ENCODE assay signal across 33 mouse cellular contexts in genomic region chr17:25401491-25401890, GRCm38 (mm10). TPM values are rescaled to one million over a fixed set of nuclear protein-coding genes. Genes with fewer than 3 reads are reported as not detected.
A peak's percentile ranks its signal among the peaks of the same experiment; 100 is the strongest.
DNase-seq lines count a peak whose midpoint lies in the region; ATAC-seq and TF ChIP-seq lines count a peak whose summit lies in the region.
"Had no signal": no experiment of that assay in that cellular context is flagged by ENCODE, and none has a peak within 500 bp of the region (broad histone marks: within the 10 kb centered on the region; RNA-seq: fewer than 3 reads in every experiment).

No protein-coding gene starts in this region.

- no peak for ATAC-seq in midbrain, embryonic 13.5 days
- no peak for ATAC-seq in midbrain, embryonic 16.5 days
- no peak for ATAC-seq in forebrain, embryonic 16.5 days
- ATAC-seq: activated CD4-positive, CD25-positive, alpha-beta regulatory T cell, adult 4 months; forebrain, embryonic 15.5 days; hindbrain, embryonic 16.5 days had no signal

- peak; percentile 42 to 44 for DNase-seq in cerebellum, postnatal 10 days
- DNase-seq in cerebellum, adult 9-11 months = no peak
- DNase-seq in layer of hippocampus, adult 2 months (ENCODE audit: low spot score in 2 of 2) = no peak
- DNase-seq in layer of hippocampus, postnatal 10 days (ENCODE audit: low spot score in 2 of 2) = no peak
- peak; percentile 87 for DNase-seq in retina, postnatal 1 day
- DNase-seq: adrenal gland, adult 8-10 months; adrenal gland, postnatal 25 days; cerebellum, adult 18-20 months; cerebellum, adult 9-10 months; cerebellum, postnatal 36 days; embryo, embryonic 11 days; gastrocnemius, postnatal 14 days; heart, adult 11 months had no signal

- no peak for TF ChIP-seq CTCF in layer of hippocampus, adult 2 months (conservative IDR thresholded peaks at IDR 0.05)

- 0 out of 2 replicates have a peak overlapping the region, but pooled peaks have one; percentile 23 for H3K9ac ChIP-seq in midbrain, embryonic 13.5 days (replicated peaks)
- H3K9ac ChIP-seq in midbrain, embryonic 16.5 days (ENCODE audit: low read depth, low read length) = no peak overlapping the region
- no peak overlapping the region for H3K9ac ChIP-seq in forebrain, embryonic 16.5 days (replicated peaks; ENCODE audit: low read depth, low read length)
- H3K9ac ChIP-seq: embryonic facial prominence, embryonic 13.5 days; forebrain, embryonic 12.5 days; forebrain, embryonic 15.5 days; hindbrain, embryonic 12.5 days had no signal

- peak overlapping the region; percentile 36; the same call in 1 of the 2 replicates for H3K27ac ChIP-seq in layer of hippocampus, adult 2 months
- no peak overlapping the region for H3K27ac ChIP-seq in midbrain, embryonic 13.5 days
- no peak overlapping the region for H3K27ac ChIP-seq in midbrain, embryonic 16.5 days (ENCODE audit: low read length)
- no peak overlapping the region for H3K27ac ChIP-seq in forebrain, embryonic 16.5 days (ENCODE audit: low read length)
- H3K27ac ChIP-seq: embryonic facial prominence, embryonic 10.5 days; embryonic facial prominence, embryonic 13.5 days; forebrain, embryonic 12.5 days; forebrain, embryonic 15.5 days; hindbrain, embryonic 12.5 days had no signal

- H3K4me3 ChIP-seq in layer of hippocampus, adult 2 months = no peak overlapping the region
- H3K4me3 ChIP-seq in midbrain, embryonic 13.5 days (replicated peaks) = no peak overlapping the region
- no peak overlapping the region for H3K4me3 ChIP-seq in midbrain, embryonic 16.5 days (ENCODE audit: low read depth, low read length)
- no peak overlapping the region for H3K4me3 ChIP-seq in forebrain, embryonic 16.5 days (replicated peaks; ENCODE audit: low read length)
- H3K4me3 ChIP-seq: embryonic facial prominence, embryonic 10.5 days; embryonic facial prominence, embryonic 13.5 days; erythroblast, embryonic 14.5 days; forebrain, embryonic 12.5 days; forebrain, embryonic 15.5 days; hindbrain, embryonic 12.5 days had no signal

- H3K27me3 ChIP-seq in midbrain, embryonic 13.5 days = peaks cover 53% of the 10 kb centered on the region
- no peaks in the 10 kb centered on the region for H3K27me3 ChIP-seq in midbrain, embryonic 16.5 days (ENCODE audit: control insufficient read depth, insufficient read depth, low read depth, low read length)
- peaks cover 27% of the 10 kb centered on the region for H3K27me3 ChIP-seq in forebrain, embryonic 16.5 days (replicated peaks; ENCODE audit: control insufficient read depth, insufficient read depth, low read length)
- H3K27me3 ChIP-seq: embryonic facial prominence, embryonic 13.5 days had no signal

- H3K4me1 ChIP-seq in midbrain, embryonic 13.5 days (replicated peaks) = peaks cover 72% of the 10 kb centered on the region
- peaks cover 34% of the 10 kb centered on the region for H3K4me1 ChIP-seq in midbrain, embryonic 16.5 days (ENCODE audit: control insufficient read depth, insufficient read depth, low read length)
- H3K4me1 ChIP-seq in forebrain, embryonic 16.5 days (replicated peaks; ENCODE audit: control insufficient read depth, insufficient read depth, low read length) = peaks cover 39% of the 10 kb centered on the region

- peaks cover 4% of the 10 kb centered on the region; the same call in 1 of the 2 replicates for H3K36me3 ChIP-seq in midbrain, embryonic 13.5 days
- H3K36me3 ChIP-seq in midbrain, embryonic 16.5 days (ENCODE audit: control insufficient read depth, insufficient read depth, low read length) = peaks cover 2% of the 10 kb centered on the region; the same call in 1 of the 2 replicates
- H3K36me3 ChIP-seq in forebrain, embryonic 16.5 days (ENCODE audit: control insufficient read depth, insufficient read depth) = no peaks in the 10 kb centered on the region
- H3K36me3 ChIP-seq: embryonic facial prominence, embryonic 10.5 days; forebrain, embryonic 12.5 days; forebrain, embryonic 15.5 days had no signal

- 3% methylated on average over 4 of the region's 4 CpGs for WGBS in midbrain, embryonic 13.5 days
- 16% methylated on average over 4 of the region's 4 CpGs for WGBS in midbrain, embryonic 16.5 days
- 23% methylated on average over 4 of the region's 4 CpGs for WGBS in forebrain, embryonic 16.5 days

- no peaks in the 10 kb centered on the region for H3K9me3 ChIP-seq in midbrain, embryonic 13.5 days
- no peaks in the 10 kb centered on the region for H3K9me3 ChIP-seq in midbrain, embryonic 16.5 days (replicated peaks; ENCODE audit: control insufficient read depth, low read length, poor library complexity, severe bottlenecking)
- H3K9me3 ChIP-seq in forebrain, embryonic 16.5 days (ENCODE audit: control insufficient read depth, low read length) = no peaks in the 10 kb centered on the region
- H3K9me3 ChIP-seq: embryonic facial prominence, embryonic 10.5 days; embryonic facial prominence, embryonic 13.5 days; forebrain, embryonic 12.5 days; forebrain, embryonic 15.5 days; hindbrain, embryonic 12.5 days had no signal

- H3K4me2 ChIP-seq in midbrain, embryonic 13.5 days (replicated peaks) = no peak overlapping the region
- H3K4me2 ChIP-seq in midbrain, embryonic 16.5 days (ENCODE audit: low read length) = no peak overlapping the region
- no peak overlapping the region for H3K4me2 ChIP-seq in forebrain, embryonic 16.5 days (ENCODE audit: low read length)
- H3K4me2 ChIP-seq: embryonic facial prominence, embryonic 13.5 days; forebrain, embryonic 12.5 days; forebrain, embryonic 15.5 days; heart, embryonic 11.5 days; hindbrain, embryonic 12.5 days had no signal

RNA-seq across cellular contexts. Expression of gene Cacna1h, which starts 32.1 kb away (rescaled TPM):
- total RNA-seq in layer of hippocampus, adult 2 months (2021) = 100 to 1,000 TPM; 121 to 142 TPM
- 100 to 1,000 TPM in 1 of 2 experiments, 10 to 100 TPM in 1; 91.4 to 104 TPM for total RNA-seq in layer of hippocampus, postnatal 10 days (2021)
- 8.6 and 11.5 TPM in 2 replicates for polyA plus RNA-seq in midbrain, embryonic 13.5 days (2015; fragmentation: Nextera tagmentation; extraction: Ambion mirVana)
- 10.0 and 11.5 TPM in 2 replicates for polyA plus RNA-seq in midbrain, embryonic 16.5 days (2015; fragmentation: Nextera tagmentation; extraction: Ambion mirVana)
- polyA plus RNA-seq in forebrain, embryonic 16.5 days (2015; fragmentation: Nextera tagmentation; extraction: Ambion mirVana) = 12.4 and 14.7 TPM in 2 replicates
- polyA plus RNA-seq: activated CD4-positive, CD25-positive, alpha-beta regulatory T cell, adult 4 months had no signal

RNA-seq across cellular contexts. Expression of gene Tpsg1, which starts 32.4 kb away (rescaled TPM):
- total RNA-seq in layer of hippocampus, adult 2 months (2021) = not detected
- not detected for total RNA-seq in layer of hippocampus, postnatal 10 days (2021)
- polyA plus RNA-seq in midbrain, embryonic 13.5 days (2015; fragmentation: Nextera tagmentation; extraction: Ambion mirVana) = 1.1 TPM in 1 of 2 replicates, not detected in the other
- polyA plus RNA-seq in midbrain, embryonic 16.5 days (2015; fragmentation: Nextera tagmentation; extraction: Ambion mirVana) = 0.29 and 0.88 TPM in 2 replicates
- polyA plus RNA-seq in forebrain, embryonic 16.5 days (2015; fragmentation: Nextera tagmentation; extraction: Ambion mirVana) = 0.36 TPM in 1 of 2 replicates, not detected in the other
- total RNA-seq: adrenal gland, adult 8-10 months; adrenal gland, postnatal 25 days; ES-E14; gastrocnemius, postnatal 14 days; heart, adult 8-10 months; heart, postnatal 25 days; hematopoietic stem cell, adult 5-6 weeks had no signal
- polyA plus RNA-seq: activated CD4-positive, CD25-positive, alpha-beta regulatory T cell, adult 4 months; cortical plate, adult 2 months; embryonic facial prominence, embryonic 10.5 days; erythroblast, embryonic 14.5 days; hindbrain, embryonic 12.5 days had no signal

RNA-seq across cellular contexts. Expression of gene Tpsb2, which starts 35.4 kb away (rescaled TPM):
- under 1 TPM in 1 of 2 experiments, not detected in 1; 0.82 TPM for total RNA-seq in layer of hippocampus, adult 2 months (2021)
- 1 to 10 TPM in 1 of 2 experiments, under 1 TPM in 1; 0.42 to 1.0 TPM for total RNA-seq in layer of hippocampus, postnatal 10 days (2021)
- not detected in 2 replicates for polyA plus RNA-seq in midbrain, embryonic 13.5 days (2015; fragmentation: Nextera tagmentation; extraction: Ambion mirVana)
- 0.23 TPM in 1 of 2 replicates, not detected in the other for polyA plus RNA-seq in midbrain, embryonic 16.5 days (2015; fragmentation: Nextera tagmentation; extraction: Ambion mirVana)
- 0.39 TPM in 1 of 2 replicates, not detected in the other for polyA plus RNA-seq in forebrain, embryonic 16.5 days (2015; fragmentation: Nextera tagmentation; extraction: Ambion mirVana)
- total RNA-seq: ES-E14; hematopoietic stem cell, adult 5-6 weeks had no signal
- polyA plus RNA-seq: activated CD4-positive, CD25-positive, alpha-beta regulatory T cell, adult 4 months; embryonic facial prominence, embryonic 10.5 days; forebrain, embryonic 12.5 days; forebrain, embryonic 15.5 days; heart, embryonic 11.5 days; hindbrain, embryonic 12.5 days had no signal

RNA-seq across cellular contexts. Expression of gene Tekt4, which starts 52.9 kb away (rescaled TPM):
- total RNA-seq in layer of hippocampus, adult 2 months (2021) = 1 to 10 TPM; 1.8 to 2.0 TPM
- total RNA-seq in layer of hippocampus, postnatal 10 days (2021) = 1 to 10 TPM; 1.3 to 3.1 TPM
- 0.50 and 0.81 TPM in 2 replicates for polyA plus RNA-seq in midbrain, embryonic 13.5 days (2015; fragmentation: Nextera tagmentation; extraction: Ambion mirVana)
- polyA plus RNA-seq in midbrain, embryonic 16.5 days (2015; fragmentation: Nextera tagmentation; extraction: Ambion mirVana) = 1.5 TPM in 2 replicates
- 0.80 and 0.88 TPM in 2 replicates for polyA plus RNA-seq in forebrain, embryonic 16.5 days (2015; fragmentation: Nextera tagmentation; extraction: Ambion mirVana)
- total RNA-seq: adrenal gland, postnatal 25 days; ES-E14; gastrocnemius, adult 18-20 months; gastrocnemius, postnatal 14 days; gastrocnemius, postnatal 4 days; heart, postnatal 25 days; hematopoietic stem cell, adult 5-6 weeks had no signal
- polyA plus RNA-seq: activated CD4-positive, CD25-positive, alpha-beta regulatory T cell, adult 4 months; embryonic facial prominence, embryonic 10.5 days; embryonic facial prominence, embryonic 13.5 days; erythroblast, embryonic 14.5 days had no signal

RNA-seq across cellular contexts. Expression of gene Tpsab1, which starts 56.1 kb away (rescaled TPM):
- total RNA-seq in layer of hippocampus, adult 2 months (2021) = not detected
- not detected for total RNA-seq in layer of hippocampus, postnatal 10 days (2021)
- not detected in 2 replicates for polyA plus RNA-seq in midbrain, embryonic 13.5 days (2015; fragmentation: Nextera tagmentation; extraction: Ambion mirVana)
- polyA plus RNA-seq in midbrain, embryonic 16.5 days (2015; fragmentation: Nextera tagmentation; extraction: Ambion mirVana) = not detected in 2 replicates
- polyA plus RNA-seq in forebrain, embryonic 16.5 days (2015; fragmentation: Nextera tagmentation; extraction: Ambion mirVana) = not detected in 2 replicates
- total RNA-seq: ES-E14; hematopoietic stem cell, adult 5-6 weeks had no signal
- polyA plus RNA-seq: activated CD4-positive, CD25-positive, alpha-beta regulatory T cell, adult 4 months; brain, embryonic 14.5 days; cortical plate, adult 2 months; embryonic facial prominence, embryonic 10.5 days; erythroblast, embryonic 14.5 days; forebrain, embryonic 12.5 days; forebrain, embryonic 15.5 days; heart, embryonic 11.5 days; hindbrain, embryonic 12.5 days; hindbrain, embryonic 16.5 days had no signal

Comparison
In these comparisons a context has a peak if more than half of its experiments do, and no peak if none do; other contexts are left out.
1. DNase-seq: peak in cerebellum, postnatal 10 days (2 of 2) and retina, postnatal 1 day (single experiment); none in cerebellum, adult 9-11 months (single experiment), layer of hippocampus, adult 2 months (0 of 2) and layer of hippocampus, postnatal 10 days (0 of 2).